Mouse (Mus musculus) bone marrow macrophage, adult 2 months (primary cell): ENCODE results near the gene Trim29.

Experiments
- CTCF ChIP-seq: IDR thresholded peaks from 2 replicates; pipeline ENCODE4 v1.5.1; 2012; ENCODE audit warnings: low read depth, mild to moderate bottlenecking, low read length, moderate library complexity
- POLR2A ChIP-seq: IDR thresholded peaks from 2 replicates; pipeline ENCODE4 v1.6.1; 2012; ENCODE audit warnings: mild to moderate bottlenecking, low read depth, low read length, borderline replicate concordance

DNA sequence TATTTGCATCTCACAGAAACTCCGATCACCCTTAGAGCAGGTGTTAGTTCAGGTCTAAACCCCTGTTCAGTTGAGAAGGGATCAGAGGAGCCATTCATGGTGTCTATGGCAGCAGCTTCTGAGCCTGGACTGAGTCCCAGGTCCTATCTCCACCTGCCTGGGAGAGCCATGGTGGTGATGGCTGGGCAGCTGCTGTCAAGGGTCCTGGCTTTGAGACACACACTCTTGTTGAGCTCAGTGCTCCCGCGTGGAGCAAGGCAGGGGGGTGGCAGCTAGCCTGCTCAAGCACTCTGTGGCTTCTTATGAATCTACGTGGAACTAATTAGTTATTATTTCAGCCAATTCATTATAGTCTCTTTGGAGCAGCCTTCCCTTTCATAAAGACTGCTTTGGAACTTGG lies 73.2 kb downstream of the Trim29 start:
- TF ChIP-seq CTCF: no peak
- no peak for TF ChIP-seq POLR2A
